Mouse (Mus musculus): Measurements from ENCODE around the gene Nmt2. TPM values are rescaled to one million over a fixed set of nuclear protein-coding genes. Genes with fewer than 3 reads are reported as not detected.
A peak's percentile ranks its signal among the peaks of the same experiment; 100 is the strongest.

Gene Nmt2
- 47.2 and 48.0 TPM in 2 replicates for polyA plus RNA-seq (2015; fragmentation: Nextera tagmentation; extraction: Ambion mirVana)

- H3K27me3 ChIP-seq: no peaks in the 10 kb centered on the region
- H3K27ac ChIP-seq: peak within 1 kb of the TSS; percentile 94
- H3K36me3 ChIP-seq: no peaks in the 10 kb centered on the region
- H3K4me1 ChIP-seq: peaks cover 12% of the 10 kb centered on the region
- ATAC-seq (ENCODE audit: insufficient number of reproducible peaks, insufficient read depth, low FRiP score, low TSS enrichment, low read depth): peak; percentile 99
- H3K4me3 ChIP-seq: peak within 1 kb of the TSS; percentile 82
- peak within 1 kb of the TSS; percentile 81 for H3K4me2 ChIP-seq
- peak within 1 kb of the TSS; percentile 81 for H3K9ac ChIP-seq
- WGBS: under 1% methylated on average over 82 of the region's 88 CpGs
- H3K9me3 ChIP-seq: no peaks in the 10 kb centered on the region
Observed at GRCm38 (mm10) chr2:3283602-3284472, at the start of gene Nmt2. Nmt2 (plus strand) TSS chr2:3284212.

DNA sequence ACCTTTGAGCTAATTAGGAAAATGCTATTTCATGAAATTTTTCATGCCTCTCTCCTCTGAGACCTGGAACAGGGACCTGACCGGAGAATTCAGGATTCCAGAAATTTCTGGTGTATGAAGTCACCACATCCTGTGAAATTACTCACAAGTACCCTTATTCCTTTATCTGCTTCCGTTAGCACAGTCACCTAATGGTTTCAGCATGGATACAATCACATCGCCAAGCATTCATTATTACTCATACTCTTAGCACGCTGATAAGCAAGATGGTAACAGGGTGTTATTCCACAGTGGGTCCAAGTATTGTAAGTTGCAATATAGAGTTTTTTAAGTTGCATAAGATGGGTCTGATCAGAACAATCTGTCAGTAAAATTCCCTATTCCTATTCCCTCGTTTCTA lies 44.8 kb upstream of the Nmt2 start:
- 65% methylated on average over 5 of the region's 5 CpGs for WGBS
- no peaks in the 10 kb centered on the region for H3K36me3 ChIP-seq
- no peaks in the 10 kb centered on the region for H3K9me3 ChIP-seq
- no peak for ATAC-seq (ENCODE audit: insufficient number of reproducible peaks, insufficient read depth, low FRiP score, low TSS enrichment, low read depth)
- no peak overlapping the region for H3K4me2 ChIP-seq
- no peak overlapping the region for H3K4me3 ChIP-seq
- no peaks in the 10 kb centered on the region for H3K27me3 ChIP-seq
- no peak overlapping the region for H3K27ac ChIP-seq
- H3K4me1 ChIP-seq: 0 out of 2 replicates have a peak, but pooled peaks cover 4% of the 10 kb centered on the region
- H3K9ac ChIP-seq: no peak overlapping the region

GRCm38 (mm10) chr2:3244251-3244650 lies 39.8 kb upstream of the Nmt2 start:
- no peaks in the 10 kb centered on the region for H3K9me3 ChIP-seq
- no peak for ATAC-seq (ENCODE audit: insufficient number of reproducible peaks, insufficient read depth, low FRiP score, low TSS enrichment, low read depth)
- 35% methylated on average over 3 of the region's 3 CpGs for WGBS

DNA sequence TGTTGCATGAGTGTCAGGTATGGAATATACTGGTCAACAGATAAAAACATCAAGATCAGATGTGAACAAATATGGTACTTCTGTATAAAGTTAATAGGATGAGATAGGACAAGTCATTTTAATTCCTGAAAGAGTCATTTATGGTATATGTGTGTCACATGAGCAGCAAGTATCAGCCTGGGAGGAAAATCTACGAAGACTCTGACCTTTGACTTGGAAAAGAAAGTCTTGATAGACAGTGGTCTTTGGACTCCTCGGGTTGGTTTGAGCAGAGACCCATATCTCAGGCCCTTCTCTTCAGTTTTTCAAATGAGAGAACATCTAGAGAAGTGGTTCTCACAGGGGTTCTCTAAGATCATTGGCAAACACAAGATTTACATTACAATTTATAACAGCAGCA lies 32.7 kb upstream of the Nmt2 start:
- H3K27ac ChIP-seq: no peak overlapping the region
- H3K9me3 ChIP-seq: no peaks in the 10 kb centered on the region
- H3K4me3 ChIP-seq: no peak overlapping the region
- no peaks in the 10 kb centered on the region for H3K36me3 ChIP-seq
- H3K4me1 ChIP-seq: no peaks in the 10 kb centered on the region
- H3K9ac ChIP-seq: no peak overlapping the region
- no peak for ATAC-seq (ENCODE audit: insufficient number of reproducible peaks, insufficient read depth, low FRiP score, low TSS enrichment, low read depth)
- no peaks in the 10 kb centered on the region for H3K27me3 ChIP-seq
- WGBS: 88% methylated on average over 2 of the region's 2 CpGs
- H3K4me2 ChIP-seq: no peak overlapping the region

More at GRCm38 (mm10) chr2:3244251-3244650, 39.8 kb upstream of the Nmt2 start:
- Histone ChIP-seq H3K27ac (no peak overlapping the region), H3K36me3 (no peaks in the 10 kb centered on the region), H3K9ac (no peak overlapping the region), H3K4me2 (no peak overlapping the region), H3K4me3 (no peak overlapping the region), H3K4me1 (0 out of 2 replicates have a peak, but pooled peaks cover 9% of the 10 kb centered on the region), H3K27me3 (no peaks in the 10 kb centered on the region)

DNA sequence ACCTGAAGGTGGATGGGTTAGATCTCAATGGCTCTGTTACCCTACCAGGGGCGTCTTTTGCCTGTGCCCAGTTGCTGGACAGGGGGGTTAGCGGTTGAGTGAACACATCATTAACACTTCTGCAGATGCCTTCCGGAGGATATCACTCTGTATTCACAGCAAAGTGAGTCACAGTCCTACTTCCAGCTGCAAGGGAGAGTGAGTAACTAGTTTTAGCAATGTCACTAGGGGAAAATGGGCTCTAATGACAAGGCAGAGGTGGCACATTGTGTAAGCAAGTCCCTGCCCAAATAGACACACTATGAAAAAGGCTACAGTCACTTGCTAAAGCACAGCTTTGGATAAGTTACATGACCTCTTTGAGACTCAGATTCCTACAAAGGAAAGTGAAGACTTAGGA lies 17.5 kb upstream of the Nmt2 start:
- H3K27ac ChIP-seq: no peak overlapping the region
- no peaks in the 10 kb centered on the region for H3K27me3 ChIP-seq
- no peaks in the 10 kb centered on the region for H3K4me1 ChIP-seq
- H3K36me3 ChIP-seq: no peaks in the 10 kb centered on the region
- no peaks in the 10 kb centered on the region for H3K9me3 ChIP-seq
- no peak overlapping the region for H3K4me2 ChIP-seq
- ATAC-seq (ENCODE audit: insufficient number of reproducible peaks, insufficient read depth, low FRiP score, low TSS enrichment, low read depth): no peak
- 84% methylated on average over 3 of the region's 3 CpGs for WGBS
- H3K4me3 ChIP-seq: no peak overlapping the region
- no peak overlapping the region for H3K9ac ChIP-seq

DNA sequence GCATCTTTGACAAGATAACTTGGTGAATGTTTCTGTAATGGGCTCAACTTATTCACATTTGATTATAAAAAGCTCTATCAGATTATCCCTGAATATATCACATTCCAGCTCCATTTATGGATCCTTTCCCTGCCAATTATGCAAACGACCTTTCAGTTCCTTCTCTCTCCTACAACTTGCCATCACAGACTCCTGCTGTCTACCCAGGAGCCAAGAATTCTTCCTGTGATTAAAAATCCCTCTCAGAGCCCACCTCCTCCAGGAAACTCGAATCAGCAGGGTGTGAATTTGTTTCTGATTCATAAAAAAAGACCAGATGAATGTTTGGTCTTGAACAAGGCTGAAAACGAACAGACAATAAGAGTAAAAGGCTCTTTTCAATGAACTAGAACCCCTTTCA lies 16.1 kb upstream of the Nmt2 start:
- Histone ChIP-seq H3K4me2 (no peak overlapping the region), H3K4me3 (no peak overlapping the region), H3K9ac (no peak overlapping the region), H3K27ac (no peak overlapping the region), H3K36me3 (no peaks in the 10 kb centered on the region), H3K27me3 (no peaks in the 10 kb centered on the region), H3K4me1 (no peaks in the 10 kb centered on the region), H3K9me3 (no peaks in the 10 kb centered on the region)
- no peak for ATAC-seq (ENCODE audit: insufficient number of reproducible peaks, insufficient read depth, low FRiP score, low TSS enrichment, low read depth)
- WGBS: 41% methylated on average over 3 of the region's 3 CpGs

GRCm38 (mm10) chr2:3273349-3273748 lies 10.7 kb upstream of the Nmt2 start:
- Histone ChIP-seq H3K27me3 (no peaks in the 10 kb centered on the region), H3K9me3 (no peaks in the 10 kb centered on the region), H3K4me3 (no peak overlapping the region), H3K4me1 (no peaks in the 10 kb centered on the region), H3K9ac (no peak overlapping the region), H3K27ac (no peak overlapping the region), H3K36me3 (no peaks in the 10 kb centered on the region), H3K4me2 (no peak overlapping the region)
- ATAC-seq (ENCODE audit: insufficient number of reproducible peaks, insufficient read depth, low FRiP score, low TSS enrichment, low read depth): no peak
- 88% methylated on average over 2 of the region's 2 CpGs for WGBS

GRCm38 (mm10) chr2:3276106-3276505 lies 7.9 kb upstream of the Nmt2 start:
- WGBS: 40% methylated on average over 2 of the region's 2 CpGs
- no peaks in the 10 kb centered on the region for H3K9me3 ChIP-seq
- H3K4me3 ChIP-seq: no peak overlapping the region
- H3K36me3 ChIP-seq: no peaks in the 10 kb centered on the region
- H3K4me1 ChIP-seq: no peaks in the 10 kb centered on the region
- no peak overlapping the region for H3K9ac ChIP-seq
- no peak overlapping the region for H3K27ac ChIP-seq
- no peak overlapping the region for H3K4me2 ChIP-seq
- no peak for ATAC-seq (ENCODE audit: insufficient number of reproducible peaks, insufficient read depth, low FRiP score, low TSS enrichment, low read depth)
- no peaks in the 10 kb centered on the region for H3K27me3 ChIP-seq

- no peak for ATAC-seq (ENCODE audit: insufficient number of reproducible peaks, insufficient read depth, low FRiP score, low TSS enrichment, low read depth)
- WGBS: 84% methylated on average over 7 of the region's 7 CpGs
- Histone ChIP-seq H3K36me3 (no peaks in the 10 kb centered on the region), H3K4me1 (peaks cover under 1% of the 10 kb centered on the region; the same call in 1 of the 2 replicates), H3K27ac (no peak overlapping the region), H3K4me3 (no peak overlapping the region), H3K27me3 (no peaks in the 10 kb centered on the region), H3K4me2 (no peak overlapping the region), H3K9me3 (no peaks in the 10 kb centered on the region), H3K9ac (no peak overlapping the region)
Observed at GRCm38 (mm10) chr2:3277502-3277901, 6.5 kb upstream of the Nmt2 start.

DNA sequence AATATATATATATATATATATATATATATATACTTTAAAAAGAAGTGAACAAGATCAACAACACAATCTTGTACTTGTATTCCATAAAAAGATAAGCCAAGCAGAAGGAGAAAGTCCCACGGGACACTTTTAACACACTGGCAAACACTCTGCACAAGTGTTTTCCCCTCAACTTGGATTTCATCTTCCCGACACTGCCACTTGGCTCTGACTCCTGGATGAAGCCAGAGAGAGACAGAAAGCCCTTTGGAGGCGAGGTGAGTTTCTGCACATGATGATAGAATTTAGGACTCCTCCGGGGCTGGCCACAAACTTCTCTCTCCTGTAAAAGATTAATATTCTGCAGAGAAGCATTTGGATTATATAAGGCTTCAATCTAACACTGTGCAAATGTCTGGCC lies 2.7 kb upstream of the Nmt2 start:
- H3K4me2 ChIP-seq: no peak overlapping the region
- H3K4me3 ChIP-seq: no peak overlapping the region
- 84% methylated on average over 4 of the region's 4 CpGs for WGBS
- no peak overlapping the region for H3K9ac ChIP-seq
- H3K27me3 ChIP-seq: no peaks in the 10 kb centered on the region
- H3K9me3 ChIP-seq: no peaks in the 10 kb centered on the region
- H3K36me3 ChIP-seq: no peaks in the 10 kb centered on the region
- ATAC-seq (ENCODE audit: insufficient number of reproducible peaks, insufficient read depth, low FRiP score, low TSS enrichment, low read depth): no peak
- H3K4me1 ChIP-seq: peaks cover 12% of the 10 kb centered on the region
- H3K27ac ChIP-seq: no peak overlapping the region

DNA sequence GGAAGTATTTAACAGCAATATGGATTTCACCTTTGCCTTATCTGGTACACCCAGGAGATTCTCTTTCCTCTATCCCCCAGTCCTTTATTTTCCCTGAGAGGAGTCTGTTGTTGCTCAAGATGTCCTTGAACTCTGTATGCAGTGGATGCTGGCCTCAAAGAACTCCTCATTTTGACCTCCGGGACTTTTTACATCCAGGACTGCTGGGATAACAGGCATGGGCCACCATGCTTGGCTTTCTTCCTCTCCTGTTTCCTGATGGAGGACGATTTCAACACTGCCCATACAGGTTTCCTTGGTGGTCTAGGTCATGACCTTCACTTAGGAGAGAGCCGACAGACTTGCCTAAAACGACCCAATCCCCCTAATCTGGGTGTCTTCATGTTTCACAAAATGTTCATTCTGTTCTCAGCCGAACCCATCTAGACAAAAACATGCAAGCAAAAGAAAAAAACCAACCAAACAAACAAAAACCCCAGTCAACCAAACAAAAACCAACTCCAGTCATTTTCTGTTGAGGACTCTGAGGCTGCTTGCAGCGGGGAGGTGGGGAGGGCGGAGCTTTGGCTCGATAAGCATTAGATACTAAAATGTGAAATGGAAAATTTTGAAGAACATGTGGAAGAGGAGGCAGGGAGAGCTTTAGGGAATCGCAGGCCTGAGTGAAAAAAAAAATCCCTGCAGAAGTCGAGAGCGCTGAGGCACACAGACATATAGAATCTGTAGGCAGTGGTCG lies 978 bp upstream of the Nmt2 start:
- peak overlapping the region; percentile 76 for H3K9ac ChIP-seq
- peak overlapping the region; percentile 94 for H3K27ac ChIP-seq
- H3K27me3 ChIP-seq: no peaks in the 10 kb centered on the region
- peak overlapping the region; percentile 64 for H3K4me2 ChIP-seq
- no peaks in the 10 kb centered on the region for H3K9me3 ChIP-seq
- peaks cover 12% of the 10 kb centered on the region for H3K4me1 ChIP-seq
- H3K4me3 ChIP-seq: peak overlapping the region; percentile 82
- 4% methylated on average over 12 of the region's 12 CpGs for WGBS
- no peak; the same call in 1 of the 2 replicates for ATAC-seq (ENCODE audit: insufficient number of reproducible peaks, insufficient read depth, low FRiP score, low TSS enrichment, low read depth)
- no peaks in the 10 kb centered on the region for H3K36me3 ChIP-seq
